In genomic region chr11:4757789-4758158, GRCm38 (mm10) we compare ENCODE assay signal across 18 mouse cellular contexts. TPM values are rescaled to one million over a fixed set of nuclear protein-coding genes. Genes with fewer than 3 reads are reported as not detected.
DNase-seq lines count a peak whose midpoint lies in the region; ATAC-seq lines count a peak whose summit lies in the region.
"Had no signal": no experiment of that assay in that cellular context is flagged by ENCODE, and none has a peak within 500 bp of the region (broad histone marks: within the 10 kb centered on the region; RNA-seq: fewer than 3 reads in every experiment).

No protein-coding gene starts in this region.

- H3K4me3 ChIP-seq in hindbrain, embryonic 10.5 days: no peak overlapping the region
- no peak overlapping the region for H3K4me3 ChIP-seq in hindbrain, embryonic 16.5 days (ENCODE audit: low read length)
- no peak overlapping the region for H3K4me3 ChIP-seq in neural tube, embryonic 15.5 days (replicated peaks)
- H3K4me3 ChIP-seq in neural tube, embryonic 12.5 days: no peak overlapping the region
- H3K4me3 ChIP-seq: embryonic facial prominence, embryonic 15.5 days; erythroblast, embryonic 14.5 days; forebrain, embryonic 10.5 days; gastrocnemius, adult 2 months; heart, embryonic 12.5 days; hindbrain, embryonic 15.5 days had no signal

- H3K36me3 ChIP-seq in hindbrain, embryonic 10.5 days: no peaks in the 10 kb centered on the region
- H3K36me3 ChIP-seq in hindbrain, embryonic 16.5 days (ENCODE audit: control insufficient read depth, insufficient read depth, low read length): no peaks in the 10 kb centered on the region
- H3K36me3 ChIP-seq in neural tube, embryonic 15.5 days: no peaks in the 10 kb centered on the region
- H3K36me3 ChIP-seq in neural tube, embryonic 12.5 days: no peaks in the 10 kb centered on the region
- H3K36me3 ChIP-seq: embryonic facial prominence, embryonic 15.5 days; forebrain, embryonic 10.5 days; heart, embryonic 12.5 days; hindbrain, embryonic 15.5 days had no signal

- peaks cover 47% of the 10 kb centered on the region for H3K4me1 ChIP-seq in hindbrain, embryonic 10.5 days (replicated peaks)
- peaks cover 10% of the 10 kb centered on the region; the same call in 1 of the 2 replicates for H3K4me1 ChIP-seq in hindbrain, embryonic 16.5 days (ENCODE audit: control insufficient read depth, insufficient read depth, low read depth, low read length)
- H3K4me1 ChIP-seq in neural tube, embryonic 15.5 days: peaks cover 34% of the 10 kb centered on the region
- peaks cover 41% of the 10 kb centered on the region for H3K4me1 ChIP-seq in neural tube, embryonic 12.5 days

- ATAC-seq in hindbrain, embryonic 16.5 days: no peak
- no peak for ATAC-seq in neural tube, embryonic 15.5 days (ENCODE audit: low FRiP score)
- ATAC-seq in neural tube, embryonic 12.5 days (ENCODE audit: low FRiP score, low read depth): peak; percentile 21; the same call in 1 of the 2 replicates

- WGBS in hindbrain, embryonic 10.5 days: 41% methylated on average over 4 of the region's 4 CpGs
- 20% methylated on average over 4 of the region's 4 CpGs for WGBS in hindbrain, embryonic 16.5 days
- WGBS in neural tube, embryonic 15.5 days: 14% methylated on average over 4 of the region's 4 CpGs
- WGBS in neural tube, embryonic 12.5 days: 7% methylated on average over 4 of the region's 4 CpGs

- peaks cover 5% of the 10 kb centered on the region for H3K9me3 ChIP-seq in hindbrain, embryonic 10.5 days
- no peaks in the 10 kb centered on the region for H3K9me3 ChIP-seq in hindbrain, embryonic 16.5 days (ENCODE audit: control insufficient read depth, low read length)
- no peaks in the 10 kb centered on the region for H3K9me3 ChIP-seq in neural tube, embryonic 15.5 days (replicated peaks)
- 0 out of 2 replicates have a peak, but pooled peaks cover 4% of the 10 kb centered on the region for H3K9me3 ChIP-seq in neural tube, embryonic 12.5 days
- H3K9me3 ChIP-seq: embryonic facial prominence, embryonic 15.5 days; hindbrain, embryonic 15.5 days had no signal

- no peak overlapping the region for H3K4me2 ChIP-seq in hindbrain, embryonic 16.5 days (ENCODE audit: low read length)
- no peak overlapping the region for H3K4me2 ChIP-seq in neural tube, embryonic 15.5 days
- no peak overlapping the region for H3K4me2 ChIP-seq in neural tube, embryonic 12.5 days (replicated peaks)
- H3K4me2 ChIP-seq: embryonic facial prominence, embryonic 15.5 days; heart, embryonic 12.5 days; hindbrain, embryonic 15.5 days had no signal

- H3K27me3 ChIP-seq in hindbrain, embryonic 10.5 days (ENCODE audit: insufficient read depth, poor library complexity, severe bottlenecking): peaks cover 43% of the 10 kb centered on the region
- H3K27me3 ChIP-seq in hindbrain, embryonic 16.5 days (replicated peaks; ENCODE audit: control insufficient read depth, insufficient read depth, low read length): no peaks in the 10 kb centered on the region; the same call in 1 of the 2 replicates
- no peaks in the 10 kb centered on the region for H3K27me3 ChIP-seq in neural tube, embryonic 15.5 days (replicated peaks)
- H3K27me3 ChIP-seq in neural tube, embryonic 12.5 days (replicated peaks): peaks cover 3% of the 10 kb centered on the region; the same call in 1 of the 2 replicates
- H3K27me3 ChIP-seq: hindbrain, embryonic 15.5 days had no signal

- peak; percentile 55 for DNase-seq in hindbrain, embryonic 10.5 days (ENCODE audit: low spot score)
- peak; percentile 49 for DNase-seq in neural tube, embryonic 10.5 days (ENCODE audit: extremely low spot score, low spot score)
- no peak for DNase-seq in kidney, adult 9 months
- no peak for DNase-seq in layer of hippocampus, adult 11-12 months (ENCODE audit: low spot score)
- DNase-seq: adrenal gland, postnatal 10 days; cerebellum, adult 11 months; cerebellum, adult 8-10 months; cerebellum, postnatal 14 days; gastrocnemius, adult 2 months; gastrocnemius, postnatal 25 days had no signal

- H3K27ac ChIP-seq in hindbrain, embryonic 10.5 days: no peak overlapping the region
- H3K27ac ChIP-seq in hindbrain, embryonic 16.5 days (ENCODE audit: low read depth, low read length): no peak overlapping the region
- H3K27ac ChIP-seq in neural tube, embryonic 15.5 days (replicated peaks): no peak overlapping the region
- no peak overlapping the region for H3K27ac ChIP-seq in neural tube, embryonic 12.5 days
- H3K27ac ChIP-seq: embryonic facial prominence, embryonic 15.5 days; forebrain, embryonic 10.5 days; gastrocnemius, adult 2 months; hindbrain, embryonic 15.5 days had no signal

- H3K9ac ChIP-seq in hindbrain, embryonic 16.5 days (ENCODE audit: low read depth, low read length): no peak overlapping the region
- no peak overlapping the region for H3K9ac ChIP-seq in neural tube, embryonic 15.5 days (replicated peaks)
- H3K9ac ChIP-seq in neural tube, embryonic 12.5 days: no peak overlapping the region
- H3K9ac ChIP-seq: embryonic facial prominence, embryonic 15.5 days; heart, embryonic 12.5 days; hindbrain, embryonic 15.5 days had no signal

RNA-seq across cellular contexts. Expression of gene Cabp7, which starts 11.2 kb away (rescaled TPM):
- polyA plus RNA-seq in hindbrain, embryonic 10.5 days (2016; fragmentation: Nextera tagmentation; extraction: Ambion mirVana): 0.61 and 1.4 TPM in 2 replicates
- 1.5 and 2.0 TPM in 2 replicates for polyA plus RNA-seq in hindbrain, embryonic 16.5 days (2015; fragmentation: Nextera tagmentation; extraction: Ambion mirVana)
- 2.9 and 4.2 TPM in 2 replicates for polyA plus RNA-seq in neural tube, embryonic 15.5 days (2015; fragmentation: Nextera tagmentation; extraction: Ambion mirVana)
- polyA plus RNA-seq in neural tube, embryonic 12.5 days (2016; fragmentation: Nextera tagmentation; extraction: Ambion mirVana): 5.1 TPM in 2 replicates
- polyA plus RNA-seq: erythroblast, embryonic 14.5 days had no signal

RNA-seq across cellular contexts. Expression of gene Zmat5, which starts 53.3 kb away (rescaled TPM):
- polyA plus RNA-seq in hindbrain, embryonic 10.5 days (2016; fragmentation: Nextera tagmentation; extraction: Ambion mirVana): 84.0 and 104 TPM in 2 replicates
- polyA plus RNA-seq in hindbrain, embryonic 16.5 days (2015; fragmentation: Nextera tagmentation; extraction: Ambion mirVana): 63.5 and 64.1 TPM in 2 replicates
- 60.9 and 65.3 TPM in 2 replicates for polyA plus RNA-seq in neural tube, embryonic 15.5 days (2015; fragmentation: Nextera tagmentation; extraction: Ambion mirVana)
- polyA plus RNA-seq in neural tube, embryonic 12.5 days (2016; fragmentation: Nextera tagmentation; extraction: Ambion mirVana): 79.2 and 82.7 TPM in 2 replicates

RNA-seq across cellular contexts. Expression of gene Uqcr10, which starts 53.6 kb away (rescaled TPM):
- polyA plus RNA-seq in hindbrain, embryonic 10.5 days (2016; fragmentation: Nextera tagmentation; extraction: Ambion mirVana): 696 and 709 TPM in 2 replicates
- polyA plus RNA-seq in hindbrain, embryonic 16.5 days (2015; fragmentation: Nextera tagmentation; extraction: Ambion mirVana): 662 and 774 TPM in 2 replicates
- 722 and 793 TPM in 2 replicates for polyA plus RNA-seq in neural tube, embryonic 15.5 days (2015; fragmentation: Nextera tagmentation; extraction: Ambion mirVana)
- polyA plus RNA-seq in neural tube, embryonic 12.5 days (2016; fragmentation: Nextera tagmentation; extraction: Ambion mirVana): 518 and 541 TPM in 2 replicates

Comparison
In these comparisons a context has a peak if more than half of its experiments do, and no peak if none do; other contexts are left out.
1. DNase-seq: peak in hindbrain, embryonic 10.5 days (single experiment) and neural tube, embryonic 10.5 days (single experiment); none in kidney, adult 9 months (single experiment) and layer of hippocampus, adult 11-12 months (single experiment).